Mouse (Mus musculus): Measurements from ENCODE around the gene Ndufv2.

- no peak for TF ChIP-seq POLR2A (IDR thresholded peaks at IDR 0.05; ENCODE audit: borderline replicate concordance, control insufficient read depth, low read depth, low read length)
- no peak for TF ChIP-seq CTCF (IDR thresholded peaks at IDR 0.05; ENCODE audit: control insufficient read depth, insufficient read depth, low read length)
Observed at GRCm38 (mm10) chr17:66058160-66058559, 43.2 kb downstream of the Ndufv2 start.
